Mouse (Mus musculus) bone marrow, adult 2 months (tissue): Measurements from ENCODE around the gene Rab15.
"Not testable (repeated sequence)": the region's sequence is repeated elsewhere in the genome, so short reads cannot be mapped to it uniquely, and the experiment has no call there.

Experiments
- CTCF ChIP-seq: fragments of 200-500 bp; IDR thresholded peaks from 2 replicates; pipeline ENCODE4 v1.5.1; 2011; ENCODE audit warnings: low read length, control low read depth; ENCODE audit not compliant: control insufficient read depth, insufficient read depth
- POLR2A ChIP-seq: fragments of 200-500 bp; IDR thresholded peaks from 2 replicates; pipeline ENCODE4 v1.6.1; 2011; ENCODE audit warnings: low read depth, mild to moderate bottlenecking, control low read depth, low read length, borderline replicate concordance; ENCODE audit not compliant: control insufficient read depth

DNA sequence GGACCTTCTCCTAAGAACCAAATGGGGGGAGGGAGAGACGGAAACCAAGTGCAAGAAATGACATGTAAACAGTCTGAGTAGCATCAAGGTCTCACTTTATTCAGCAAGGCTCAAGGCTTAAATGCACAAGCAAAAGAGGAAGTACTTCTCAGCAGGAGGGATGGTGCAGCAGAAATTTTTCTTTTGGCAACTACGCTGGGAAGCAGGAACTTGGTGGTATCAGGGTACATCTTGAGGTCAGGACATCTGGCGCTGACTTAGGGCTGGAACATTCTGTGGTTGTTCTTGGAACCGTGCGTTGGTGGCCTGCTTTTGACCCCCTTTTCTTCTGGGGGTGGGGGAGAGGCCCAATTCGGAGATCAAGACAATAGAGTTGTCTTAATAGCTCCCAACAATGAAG lies 36.1 kb upstream of the Rab15 start:
- not testable (repeated sequence) for TF ChIP-seq POLR2A, CTCF
